Mouse (Mus musculus) CD4-positive helper T cell, adult 2 months (primary cell): ENCODE measurements around the gene Tsc2.

Experiments
- DNase-seq: peaks from one replicate; pipeline ENCODE4 v3.0.0-alpha.2; 2012; ENCODE audit warnings: low read depth, missing footprints, low spot score

Tsc2 gene

DNA sequence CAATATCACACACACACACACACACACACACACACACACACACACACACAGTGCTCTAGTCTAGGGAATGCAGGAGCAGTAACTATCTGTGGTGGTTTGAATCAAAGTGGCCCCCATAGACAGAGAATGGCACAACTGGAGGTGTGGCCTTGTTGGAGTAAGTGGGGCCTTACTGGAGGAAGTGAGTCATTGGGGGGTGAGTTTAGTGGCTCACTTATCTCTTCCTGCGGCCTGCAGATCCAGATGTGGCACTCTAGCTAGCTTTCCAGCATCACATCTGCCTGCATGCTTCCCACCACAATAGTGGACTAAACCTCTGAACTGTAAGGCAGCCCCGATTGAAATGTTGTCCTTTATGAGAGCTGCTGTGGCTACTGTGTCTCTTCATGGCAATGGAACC lies 21.7 kb downstream of the Tsc2 start:
- DNase-seq = no peak

DNA sequence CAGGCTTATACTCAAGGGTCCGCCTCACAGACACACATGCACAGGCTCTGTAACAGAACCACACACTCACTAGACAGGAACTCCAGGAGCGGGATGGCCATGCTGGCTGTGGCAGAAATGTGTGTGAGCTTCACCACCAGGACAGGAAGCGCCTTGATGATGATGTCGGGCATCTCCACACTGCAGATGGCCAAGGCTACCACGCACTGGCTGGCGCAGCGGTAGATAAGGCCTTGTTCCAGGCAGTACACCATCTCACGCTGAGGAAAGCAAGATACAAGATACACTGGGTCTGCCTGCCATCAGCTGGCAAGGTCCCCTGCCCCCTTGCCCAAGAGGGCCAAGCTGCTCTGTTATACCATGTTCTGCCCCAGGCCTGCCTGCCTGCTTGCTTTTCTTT lies 23.6 kb downstream of the Tsc2 start:
- no peak for DNase-seq

DNA sequence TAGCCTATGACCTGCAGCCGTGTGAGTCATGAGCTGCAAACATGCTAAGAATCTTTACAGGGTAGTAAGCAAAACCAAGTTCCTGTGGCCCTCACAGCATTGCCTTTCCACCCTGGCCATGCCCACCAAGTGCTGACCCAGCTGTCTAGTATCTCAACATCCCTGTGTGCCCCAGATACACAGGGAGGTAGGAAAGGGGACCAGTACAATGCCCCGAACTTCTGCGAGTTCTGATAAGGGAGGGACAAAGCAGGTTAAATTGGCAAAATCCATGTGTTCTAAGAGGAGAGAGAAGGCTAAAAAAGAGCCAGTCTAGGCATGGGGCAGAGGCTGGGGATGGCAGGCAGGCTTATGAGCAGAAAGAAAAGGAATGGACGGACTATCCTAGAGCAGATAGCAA lies 24.1 kb downstream of the Tsc2 start:
- DNase-seq = no peak

DNA sequence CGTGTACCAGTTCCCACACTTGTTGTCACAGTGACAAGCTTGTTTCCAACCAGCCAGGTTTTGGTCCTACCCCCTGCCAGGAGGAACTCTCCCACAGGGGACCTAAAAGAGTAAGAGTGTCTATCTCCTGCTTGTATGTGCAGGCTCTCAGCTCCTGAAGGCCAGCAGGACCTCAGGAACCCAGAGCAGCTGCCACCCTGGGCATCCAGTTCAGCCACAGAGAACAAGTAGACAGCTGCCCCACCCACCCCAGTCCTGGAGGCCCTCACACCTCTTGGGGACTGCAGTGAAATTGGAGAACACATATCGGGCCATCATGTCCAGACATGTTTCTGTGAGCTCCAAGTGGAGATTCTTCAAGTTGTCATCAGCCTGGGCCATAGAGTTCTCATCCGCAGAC lies 27.9 kb downstream of the Tsc2 start:
- no peak for DNase-seq

DNA sequence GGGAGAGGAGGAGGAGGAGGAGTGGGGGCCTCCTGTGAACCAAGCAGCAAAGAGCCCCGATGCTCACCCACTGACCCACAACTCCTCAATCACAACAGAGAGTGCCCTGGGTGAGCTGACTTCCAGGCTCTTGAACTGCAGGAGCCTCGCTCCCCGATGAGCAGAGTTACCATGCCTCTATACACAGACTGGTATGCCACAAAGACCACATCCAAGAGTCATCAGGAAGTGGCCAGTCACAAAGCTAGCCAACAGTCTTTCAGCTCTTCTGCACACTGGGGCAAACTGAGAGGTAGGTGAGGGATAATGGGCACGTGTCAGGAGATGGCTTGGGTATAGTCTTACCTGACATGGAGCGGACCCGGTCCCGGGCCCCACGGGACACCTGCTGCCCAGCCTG lies 28.5 kb downstream of the Tsc2 start:
- DNase-seq = no peak

DNA sequence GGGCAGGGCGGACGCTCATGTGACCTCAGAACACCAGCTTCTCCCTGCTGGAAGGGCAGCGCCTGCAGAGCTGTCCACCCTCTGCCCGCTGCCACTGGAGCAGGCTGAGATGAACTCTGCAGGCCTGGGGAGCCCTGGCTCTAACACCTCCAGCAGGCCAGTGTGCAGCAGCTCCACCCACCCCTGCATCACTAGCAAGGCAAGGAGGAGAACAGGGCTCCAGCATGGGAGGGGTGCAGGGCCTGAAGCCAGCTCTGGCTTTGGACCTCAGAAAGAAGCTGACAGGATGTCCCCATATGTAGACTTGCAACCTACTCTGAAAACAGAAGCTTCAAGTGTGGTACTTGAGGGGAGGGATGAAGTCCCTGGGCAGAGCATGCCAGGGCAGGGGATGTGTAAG lies 31.9 kb downstream of the Tsc2 start:
- no peak for DNase-seq

DNA sequence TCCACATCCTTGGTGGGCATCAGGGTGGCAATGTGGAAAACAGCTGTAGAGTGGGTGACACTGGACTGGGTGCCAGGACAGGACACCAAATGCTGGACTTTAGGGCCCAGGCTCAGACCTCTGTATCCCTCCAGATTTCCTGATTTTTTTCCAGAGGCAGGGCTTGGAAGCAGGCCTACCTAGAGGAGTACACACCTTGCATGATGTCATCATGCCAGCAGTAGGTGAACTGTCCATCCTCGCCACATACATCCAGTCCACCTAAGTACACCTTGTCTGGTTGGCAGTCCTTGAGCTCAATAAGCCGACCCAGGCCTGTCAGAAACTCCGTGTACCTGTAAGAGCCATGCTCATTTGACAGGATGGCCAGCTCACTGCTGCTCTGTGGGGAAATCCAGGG lies 34.4 kb downstream of the Tsc2 start:
- no peak for DNase-seq

DNA sequence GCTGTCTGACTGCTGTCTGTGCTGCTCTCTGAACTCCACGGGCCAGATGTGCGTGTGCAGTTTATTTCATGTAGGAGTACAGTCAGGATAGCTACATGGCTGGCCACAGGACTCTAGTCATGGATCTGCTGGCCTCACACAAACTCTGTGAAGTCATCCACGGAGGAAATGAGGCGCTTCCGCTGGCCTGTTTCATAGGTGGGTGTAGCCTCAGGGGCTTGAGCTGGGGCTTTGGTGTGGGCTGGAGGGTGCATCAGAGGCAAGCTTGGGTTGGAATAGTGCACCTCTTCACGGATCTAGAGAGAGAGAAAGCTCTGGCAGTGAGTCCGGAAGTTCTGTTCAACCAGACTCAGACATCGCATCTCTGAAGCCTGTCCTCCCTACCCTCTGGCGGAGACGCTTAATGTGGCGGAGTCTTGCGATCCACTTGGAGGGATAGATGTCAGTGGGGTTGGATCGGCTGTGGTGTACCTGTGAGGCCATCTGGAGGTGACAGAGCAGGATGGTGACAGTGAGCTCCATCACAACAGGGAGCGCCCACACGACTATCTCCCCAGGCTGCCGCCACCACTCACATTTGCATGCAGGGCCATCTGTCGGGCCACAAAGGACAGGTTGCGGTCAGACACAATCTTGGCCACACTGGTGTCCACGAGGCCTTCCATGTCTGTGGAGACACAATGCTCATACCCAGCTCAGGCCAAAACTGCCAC lies 35.8 kb downstream of the Tsc2 start:
- DNase-seq = no peak

DNA sequence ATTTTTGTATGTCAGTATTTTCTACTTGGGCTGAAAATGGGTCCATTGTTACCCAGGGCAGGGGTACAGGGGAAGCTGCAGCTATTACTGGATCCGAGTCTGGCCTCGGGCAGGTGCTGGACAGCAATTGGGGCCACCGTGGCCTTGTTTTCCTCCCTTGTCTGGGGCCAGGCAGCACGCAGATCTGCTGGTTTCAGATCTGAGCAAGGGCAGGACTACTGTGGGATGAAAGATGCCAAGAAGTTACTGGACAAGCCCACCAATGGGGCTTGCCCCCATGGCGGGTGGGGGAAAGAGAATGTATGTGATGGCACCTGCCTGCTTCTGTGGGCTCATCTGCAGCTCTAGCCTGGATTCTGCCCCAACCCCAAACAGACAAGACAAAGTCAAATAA lies 36.4 kb downstream of the Tsc2 start:
- no peak for DNase-seq

DNA sequence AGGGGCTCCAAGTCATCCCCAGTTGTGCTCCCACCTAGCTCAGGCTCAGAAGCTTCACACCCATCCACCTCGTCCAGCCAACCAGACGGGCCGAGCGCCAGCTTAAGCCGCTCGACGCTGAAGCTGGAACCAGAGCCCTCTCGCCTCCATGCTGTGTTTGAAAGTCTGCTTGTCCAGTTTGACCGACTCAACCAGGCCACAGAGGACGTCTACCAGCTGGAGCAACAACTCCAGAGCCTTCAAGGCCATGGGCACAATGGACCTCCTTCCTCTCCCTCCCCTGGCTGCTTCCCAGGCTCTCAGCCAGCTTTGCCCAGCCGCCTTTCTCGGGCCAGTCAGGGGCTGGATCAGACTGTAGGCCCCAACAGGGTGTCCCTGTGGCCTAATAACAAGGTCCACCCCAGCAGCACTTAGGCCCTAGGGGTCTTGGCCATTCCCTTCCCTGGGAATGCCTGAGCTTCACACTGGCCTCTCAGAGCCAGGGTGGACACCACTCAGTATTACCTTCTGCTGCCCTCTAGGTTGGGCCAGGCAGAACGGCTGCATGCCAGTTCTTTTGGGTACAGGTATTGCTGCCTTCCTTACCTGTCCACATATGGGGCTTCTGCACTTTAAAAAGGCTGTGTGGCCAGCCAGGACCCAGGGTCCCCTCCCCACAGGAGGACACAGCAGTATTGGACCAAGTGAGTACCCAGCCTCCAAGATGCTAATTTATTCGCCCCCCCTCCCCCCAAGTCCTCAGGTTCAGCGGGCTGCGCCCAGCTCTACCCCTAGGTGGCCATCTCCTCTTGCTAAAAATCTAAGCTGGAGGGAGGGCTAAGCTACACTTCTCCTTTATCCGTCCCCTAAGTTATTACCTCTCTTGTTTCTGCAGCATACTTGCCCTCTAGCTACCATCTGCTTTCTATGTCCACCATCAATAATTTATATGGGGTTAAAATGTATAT lies 37.0 kb downstream of the Tsc2 start:
- no peak for DNase-seq

DNA sequence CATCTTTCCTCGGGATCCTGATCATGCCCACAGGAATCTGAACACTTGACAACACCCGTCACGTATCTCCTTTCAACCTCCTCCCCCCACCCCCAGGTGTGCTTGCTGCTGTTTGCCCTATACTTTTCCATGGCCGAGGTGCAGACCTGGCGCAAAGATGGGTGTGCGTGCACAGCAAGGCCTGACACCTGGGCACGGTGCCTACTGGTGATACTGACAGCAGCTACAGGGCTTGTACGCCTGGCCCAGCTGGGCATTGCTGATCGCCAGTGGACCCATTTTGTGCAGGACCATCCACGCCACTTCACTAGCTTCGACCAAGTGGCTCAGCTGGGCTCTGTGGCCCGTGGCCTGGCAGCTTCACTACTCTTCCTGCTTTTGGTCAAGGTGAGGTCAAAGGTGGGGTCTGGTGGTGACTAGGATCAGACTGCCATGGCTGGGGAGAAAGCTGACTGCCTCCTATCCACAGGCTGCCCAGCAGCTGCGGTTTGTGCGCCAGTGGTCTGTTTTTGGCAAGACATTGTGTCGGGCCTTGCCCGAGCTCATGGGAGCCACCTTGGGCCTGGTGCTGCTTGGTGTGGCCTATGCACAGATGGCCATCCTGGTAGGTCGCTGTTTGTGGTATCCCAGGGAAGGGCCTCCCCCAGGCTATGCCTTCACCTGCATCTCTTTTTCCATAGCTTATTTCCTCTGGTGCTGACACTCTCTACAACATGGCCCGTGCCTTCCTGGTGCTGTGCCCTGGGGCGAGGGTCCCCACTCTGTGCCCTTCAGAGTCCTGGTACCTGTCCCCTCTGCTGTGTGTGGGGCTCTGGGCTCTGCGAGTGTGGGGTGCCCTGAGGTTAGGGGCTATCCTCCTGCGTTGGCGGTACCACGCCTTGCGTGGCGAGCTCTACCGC lies 38.2 kb downstream of the Tsc2 start:
- no peak for DNase-seq

DNA sequence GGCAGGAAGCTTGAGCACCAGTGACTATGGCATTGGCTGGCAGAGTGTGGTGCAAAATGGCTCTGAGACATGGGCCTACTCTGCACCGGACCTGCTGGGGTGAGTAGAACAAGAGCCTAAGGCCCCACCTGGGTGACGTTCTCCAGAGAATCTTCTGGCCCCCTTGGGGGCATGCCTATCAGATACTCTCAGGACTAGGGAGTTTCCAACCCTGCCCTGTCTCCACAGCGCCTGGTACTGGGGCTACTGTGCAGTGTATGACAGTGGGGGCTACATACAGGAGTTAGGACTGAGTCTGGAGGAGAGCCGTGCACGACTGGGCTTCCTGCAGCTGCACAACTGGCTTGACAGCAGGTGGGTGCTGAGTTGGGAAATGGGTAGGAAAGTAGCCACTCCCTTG lies 39.2 kb downstream of the Tsc2 start:
- no peak for DNase-seq

DNA sequence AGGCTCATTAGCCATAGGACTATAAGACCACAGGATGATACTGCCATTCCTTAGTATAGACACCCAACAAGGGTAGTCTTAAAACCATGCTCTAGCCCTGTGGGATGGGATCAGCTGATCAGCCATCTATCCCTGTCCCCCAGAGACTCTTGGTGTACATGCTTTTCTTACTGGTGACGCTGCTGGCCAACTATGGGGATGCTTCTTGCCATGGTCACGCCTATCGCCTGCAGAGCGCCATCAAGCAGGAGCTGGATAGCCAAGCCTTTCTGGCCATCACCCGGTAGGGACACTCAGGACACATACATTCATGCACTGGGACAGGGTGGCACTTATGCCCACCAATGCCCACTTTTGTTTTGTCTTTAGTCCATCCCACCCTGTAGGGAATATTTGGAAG lies 40.7 kb downstream of the Tsc2 start:
- DNase-seq = no peak

DNA sequence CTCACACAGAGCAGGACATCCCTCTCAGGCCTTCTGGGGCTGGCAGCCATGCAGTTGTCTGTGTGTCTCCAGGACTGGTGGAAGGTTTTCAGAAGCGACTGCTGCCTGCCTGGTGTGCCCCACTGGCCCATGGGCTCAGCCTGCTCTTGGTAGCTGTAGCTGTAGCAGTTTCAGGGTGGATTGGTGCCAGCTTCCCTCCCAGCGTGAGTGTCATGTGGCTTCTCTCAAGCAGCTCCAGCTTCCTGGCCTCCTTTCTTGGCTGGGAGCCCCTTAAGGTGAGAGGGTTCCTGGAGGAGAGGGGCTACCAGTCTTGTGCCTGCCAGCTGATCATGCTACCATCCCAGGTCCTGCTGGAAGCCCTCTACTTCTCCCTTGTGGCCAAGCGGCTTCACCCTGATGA lies 41.5 kb downstream of the Tsc2 start:
- DNase-seq = no peak

DNA sequence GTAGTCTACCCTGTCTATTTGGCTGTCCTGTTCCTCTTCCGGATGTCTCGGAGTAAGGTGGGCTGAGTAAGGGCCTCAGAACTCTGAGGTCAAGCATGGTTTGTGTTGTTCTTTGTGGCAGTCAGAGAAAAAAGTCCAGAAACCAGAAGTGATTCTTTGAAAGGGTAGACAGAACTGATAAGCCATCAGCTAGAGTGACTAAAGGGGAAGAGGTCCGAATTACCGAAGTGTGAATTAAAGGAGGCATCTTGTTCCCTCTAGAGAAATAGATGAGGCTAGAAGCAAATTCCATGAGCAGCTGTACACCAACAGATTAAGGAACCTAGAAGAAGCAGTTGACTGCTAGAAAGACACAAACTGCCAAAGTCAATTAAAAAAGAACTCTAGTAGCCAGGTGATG lies 45.9 kb downstream of the Tsc2 start:
- no peak for DNase-seq

DNA sequence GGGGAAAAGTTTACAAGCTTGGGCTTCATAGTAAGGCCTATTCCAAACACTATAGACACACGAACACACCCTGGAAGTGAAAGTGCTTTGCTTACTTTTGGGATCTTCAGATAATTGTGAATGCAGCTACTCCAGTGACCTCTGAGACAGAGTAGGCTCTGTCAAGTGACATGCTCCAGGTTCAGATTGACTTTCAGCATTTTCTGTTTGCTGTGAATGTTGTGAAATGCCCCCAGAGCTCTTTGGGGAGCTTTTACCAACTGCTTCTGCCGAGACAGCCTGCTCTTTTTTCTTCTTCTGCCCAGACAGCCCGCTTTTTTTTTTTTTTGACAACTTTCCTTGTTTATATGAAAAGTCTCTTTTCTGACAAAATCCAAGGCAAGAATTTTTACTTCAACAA lies 47.9 kb downstream of the Tsc2 start:
- DNase-seq = no peak

DNA sequence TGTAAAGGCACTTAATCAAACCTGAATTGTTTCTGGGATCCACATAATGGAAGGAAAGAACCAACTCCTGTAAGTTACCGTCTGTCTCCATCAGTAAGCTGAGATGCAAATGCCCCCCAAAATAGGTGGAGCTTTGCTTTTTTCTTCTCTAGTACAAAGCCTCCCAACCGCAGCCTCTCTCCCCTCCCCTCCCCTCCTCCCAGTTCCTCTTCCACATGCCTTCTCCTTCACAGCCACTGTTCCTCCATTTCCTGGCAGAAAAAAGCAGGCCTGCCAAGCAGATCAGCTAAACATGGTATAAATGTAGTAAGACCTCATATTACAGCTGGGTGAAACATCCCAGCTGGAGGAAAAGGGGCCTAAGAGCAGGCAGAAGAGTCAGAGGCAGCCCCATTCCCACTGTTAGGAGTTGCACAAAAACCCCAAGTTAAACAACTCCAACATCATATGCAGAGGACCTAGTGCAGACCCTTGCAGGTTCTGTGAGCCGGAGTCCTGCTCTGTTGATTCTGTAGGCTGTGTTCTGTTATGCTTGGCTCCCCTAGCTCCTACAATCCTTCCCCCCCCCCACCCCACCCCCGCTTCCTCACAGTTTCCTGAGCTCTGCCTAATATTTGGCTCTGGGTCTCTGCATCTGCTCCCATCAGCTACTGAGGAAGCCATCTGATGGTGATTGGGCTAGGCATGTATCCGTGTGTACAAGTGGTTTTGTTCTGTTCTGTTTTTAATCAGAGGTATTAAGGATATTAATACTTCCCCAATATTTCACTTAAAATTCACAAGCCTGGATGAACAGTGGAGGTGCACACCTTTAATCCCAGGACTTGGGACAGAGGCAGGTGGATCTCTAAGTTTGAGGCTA lies 48.6 kb downstream of the Tsc2 start:
- DNase-seq = no peak

DNA sequence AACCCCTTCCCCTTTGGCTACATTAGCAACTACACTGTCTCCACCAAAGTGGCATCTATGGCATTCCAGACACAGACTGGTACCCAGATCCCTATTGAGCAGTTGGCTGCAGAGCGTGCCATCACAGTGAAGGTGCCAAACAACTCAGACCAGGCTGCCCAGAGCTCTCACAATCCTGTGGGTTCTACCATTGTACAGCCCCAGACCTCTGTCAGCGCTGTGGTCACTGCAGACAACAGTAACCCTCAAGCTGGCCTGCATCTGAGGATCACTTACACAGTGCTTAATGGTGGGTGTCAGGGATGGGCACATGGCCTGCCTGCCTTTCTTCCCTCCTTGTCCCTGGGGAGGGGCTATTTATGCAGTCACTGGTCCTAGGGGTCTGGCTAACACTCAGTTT lies 52.1 kb downstream of the Tsc2 start:
- DNase-seq = no peak

DNA sequence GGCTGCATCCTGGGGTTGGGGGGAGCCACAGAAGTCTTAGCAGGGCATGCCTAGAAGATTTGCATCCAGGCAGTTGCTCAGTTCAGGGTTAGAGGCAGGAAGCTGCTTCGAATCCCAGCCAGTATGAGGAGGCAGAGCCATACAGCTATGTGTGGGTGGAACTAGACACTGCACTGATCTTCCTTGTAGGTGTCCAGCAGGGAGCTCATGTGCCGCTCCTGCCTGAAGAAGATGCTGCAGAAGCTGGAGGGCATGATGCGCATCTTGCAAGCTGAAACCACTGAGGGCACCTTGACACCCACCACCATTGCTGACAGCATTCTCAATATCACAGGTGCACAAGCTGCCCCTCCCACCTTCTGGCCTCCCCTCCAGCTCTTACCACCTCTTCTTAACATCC lies 52.9 kb downstream of the Tsc2 start:
- DNase-seq = no peak

DNA sequence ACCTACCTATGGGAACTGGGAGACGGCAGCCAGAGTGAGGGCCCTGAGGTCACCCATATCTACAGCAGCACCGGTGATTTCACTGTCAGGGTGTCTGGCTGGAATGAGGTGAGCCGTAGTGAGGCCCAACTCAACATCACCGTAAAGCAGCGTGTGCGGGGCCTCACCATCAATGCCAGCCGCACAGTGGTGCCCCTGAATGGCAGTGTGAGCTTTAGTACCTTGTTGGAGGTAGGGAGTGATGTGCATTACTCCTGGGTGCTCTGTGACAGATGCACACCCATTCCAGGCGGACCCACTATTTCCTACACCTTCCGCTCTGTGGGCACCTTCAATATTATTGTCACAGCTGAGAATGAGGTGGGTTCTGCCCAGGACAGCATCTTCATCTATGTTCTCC lies 58.6 kb downstream of the Tsc2 start:
- DNase-seq = no peak

DNA sequence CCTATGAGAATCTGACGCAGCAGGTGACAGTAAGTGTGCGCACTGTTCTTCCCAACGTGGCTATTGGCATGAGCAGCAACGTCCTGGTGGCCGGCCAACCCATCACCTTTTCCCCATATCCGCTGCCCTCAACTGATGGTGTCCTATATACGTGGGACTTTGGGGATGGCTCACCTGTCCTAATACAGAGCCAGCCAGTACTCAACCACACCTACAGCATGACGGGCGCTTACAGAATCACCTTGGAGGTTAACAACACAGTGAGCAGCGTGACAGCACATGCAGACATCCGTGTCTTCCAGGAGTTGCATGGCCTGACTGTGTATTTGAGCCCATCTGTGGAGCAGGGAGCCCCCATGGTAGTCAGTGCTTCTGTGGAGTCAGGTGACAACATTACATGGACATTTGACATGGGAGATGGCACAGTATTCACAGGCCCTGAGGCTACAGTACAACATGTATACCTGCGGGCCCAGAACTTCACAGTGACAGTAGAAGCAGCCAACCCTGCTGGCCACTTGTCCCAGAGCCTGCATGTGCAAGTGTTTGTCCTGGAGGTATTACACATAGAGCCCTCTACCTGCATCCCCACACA lies 59.7 kb downstream of the Tsc2 start:
- DNase-seq = no peak
